Mouse (Mus musculus) lung, postnatal 4 days (tissue): ENCODE data around the gene Nr2f6.

Source experiments
- DNase-seq, 2 experiments: peaks; one replicate each; pipeline ENCODE4 v3.0.0; 2021

Gene Nr2f6

DNA sequence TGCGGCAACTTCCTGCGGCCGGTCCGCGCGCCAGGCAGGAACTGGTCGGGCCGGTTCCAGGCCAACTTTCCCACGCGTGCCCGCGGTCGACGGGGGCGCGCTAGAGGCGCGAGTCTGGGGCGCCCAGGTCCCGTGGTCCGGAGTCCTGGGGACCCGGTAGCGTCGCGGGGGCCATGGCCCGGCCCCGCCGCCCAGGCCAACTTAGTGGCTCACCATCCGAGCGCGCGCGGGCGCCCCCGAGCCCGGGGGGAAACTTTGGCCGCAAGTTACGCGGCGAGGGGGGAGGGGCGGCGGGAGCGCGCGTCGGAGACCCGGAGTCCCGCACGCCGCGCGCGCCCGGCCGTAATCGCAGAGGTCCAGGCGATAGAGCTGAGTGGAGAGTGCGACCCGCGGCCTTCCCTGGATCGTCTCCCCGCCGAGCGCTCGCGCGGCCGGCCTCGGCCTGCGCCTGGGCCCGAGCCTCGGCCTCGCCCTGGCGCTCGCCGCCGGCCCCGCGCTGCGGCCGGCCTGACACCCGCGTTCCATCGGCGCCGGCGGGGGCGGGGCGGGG lies at the start of gene Nr2f6:
Nr2f6 (minus strand) TSS at position 540 of the 550 bp plus-strand sequence.
- DNase-seq, result peak; percentile 87 to 91

DNA sequence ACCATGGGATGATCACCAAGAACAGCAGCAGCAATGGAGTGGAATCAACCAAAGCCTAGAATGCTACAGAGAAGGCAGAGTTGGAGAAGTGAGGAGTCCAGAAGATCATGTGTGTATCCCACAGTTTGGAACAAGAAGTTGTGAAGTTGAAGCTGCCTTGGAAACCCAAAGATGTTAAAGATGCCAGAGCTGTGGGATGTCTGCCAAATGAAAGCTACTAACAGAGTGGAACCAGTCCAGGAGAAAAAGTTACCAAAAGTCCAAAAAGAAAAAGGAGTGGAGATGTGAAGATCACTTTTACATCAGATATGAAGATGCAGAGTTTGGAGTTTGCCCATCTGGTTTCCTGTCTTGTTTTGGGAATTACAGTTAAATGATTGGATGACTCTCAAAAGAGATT lies 40.4 kb upstream of the Nr2f6 start:
- no peak for DNase-seq

GRCm38 (mm10) chr8:71411535-71412273 lies 29.9 kb upstream of the Nr2f6 start:
- DNase-seq, result no peak

GRCm38 (mm10) chr8:71408231-71408630 lies 26.5 kb upstream of the Nr2f6 start:
- DNase-seq, result no peak

DNA sequence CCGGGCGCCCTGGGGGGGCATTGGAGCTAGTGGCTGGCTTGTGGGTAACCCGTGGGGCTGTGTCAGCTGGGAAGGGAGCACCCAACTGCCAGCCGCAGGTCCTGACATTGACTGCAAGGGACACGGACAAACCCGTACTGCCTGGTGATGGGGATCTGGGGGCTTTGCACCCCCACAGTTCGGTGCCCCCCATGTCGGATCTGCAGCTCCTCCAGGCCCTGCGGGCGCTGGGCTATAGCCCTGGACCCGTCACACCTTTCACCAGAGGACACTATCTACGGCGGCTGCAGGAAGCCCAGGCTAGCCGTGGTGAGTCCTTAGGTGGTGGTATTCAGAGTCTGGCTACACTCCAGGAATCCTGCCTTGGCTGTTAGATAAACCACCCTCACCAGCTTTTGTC lies 25.7 kb upstream of the Nr2f6 start:
- no peak for DNase-seq

DNA sequence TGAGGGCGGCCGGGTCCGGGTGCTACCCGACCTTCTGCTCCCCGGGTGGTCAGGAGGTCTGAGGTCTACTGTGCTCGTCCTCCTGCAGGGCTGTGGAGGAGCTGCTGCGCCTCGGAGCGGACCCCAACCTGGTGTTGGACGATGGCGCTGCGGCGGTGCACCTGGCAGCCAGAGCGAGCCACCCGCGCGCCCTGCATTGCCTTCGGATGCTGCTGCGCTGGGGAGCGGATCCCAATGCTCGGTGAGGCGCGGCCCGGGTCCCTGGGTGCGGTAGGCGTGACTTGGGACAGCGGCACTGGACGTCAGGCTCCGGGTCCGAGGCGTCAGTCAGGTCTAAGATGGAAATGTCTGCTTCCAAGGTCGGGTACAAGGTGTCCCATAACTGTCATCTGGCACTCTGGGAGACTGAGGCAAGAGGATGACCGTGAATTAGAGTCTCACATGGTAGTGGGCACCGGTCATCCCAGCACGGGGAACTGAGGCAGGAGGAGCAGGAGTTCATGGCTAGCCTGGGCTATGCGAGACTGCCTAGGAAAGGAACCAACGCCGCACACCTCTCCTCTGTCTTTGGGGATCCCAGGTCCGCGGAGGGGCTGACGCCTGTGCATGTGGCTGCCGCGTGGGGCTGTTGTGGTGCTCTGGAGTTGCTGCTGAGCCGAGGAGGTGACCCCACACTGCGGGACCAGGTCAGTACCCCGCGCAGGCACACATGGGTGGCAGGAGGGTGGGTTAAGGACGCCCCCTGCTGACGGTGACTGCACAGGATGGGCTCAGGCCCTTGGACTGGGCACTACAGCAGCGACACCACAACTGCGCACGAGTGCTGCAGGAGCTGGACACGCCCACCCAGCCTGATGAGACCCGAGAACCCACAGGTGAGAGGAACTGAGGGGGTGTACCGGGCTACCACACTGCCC lies 24.6 kb upstream of the Nr2f6 start:
- DNase-seq, result peak; percentile 85 to 86

GRCm38 (mm10) chr8:71405401-71406098 lies 23.8 kb upstream of the Nr2f6 start, which contains the start of gene Ankle1:
Ankle1 (plus strand) TSS chr8:71406010.
- peak; percentile 96 to 99 for DNase-seq

- peak; percentile 4 to 18 for DNase-seq
Measured at GRCm38 (mm10) chr8:71404951-71405351, 23.2 kb upstream of the Nr2f6 start.

DNA sequence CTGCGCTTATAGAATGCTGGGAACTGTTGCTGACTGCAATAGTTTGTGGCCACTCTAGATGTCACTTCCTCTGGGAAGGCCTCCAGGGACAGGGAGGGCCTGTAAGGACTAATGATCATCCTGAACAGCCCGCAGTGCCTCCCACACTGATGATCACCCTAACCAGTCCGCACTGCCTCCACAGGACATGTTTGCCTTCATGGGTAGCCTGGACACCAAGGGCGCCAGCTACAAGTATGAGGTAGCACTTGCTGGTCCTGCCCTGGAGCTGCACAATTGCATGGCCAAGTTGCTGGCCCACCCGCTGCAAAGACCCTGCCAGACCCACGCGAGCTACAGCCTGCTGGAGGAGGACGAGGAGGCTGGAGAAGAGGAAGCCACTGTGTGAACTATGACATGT lies 22.3 kb upstream of the Nr2f6 start:
- DNase-seq, result peak in 1 of 2 experiments; percentile 20

GRCm38 (mm10) chr8:71403107-71403885 lies 21.5 kb upstream of the Nr2f6 start:
- DNase-seq, result peak in 1 of 2 experiments; percentile 17

DNA sequence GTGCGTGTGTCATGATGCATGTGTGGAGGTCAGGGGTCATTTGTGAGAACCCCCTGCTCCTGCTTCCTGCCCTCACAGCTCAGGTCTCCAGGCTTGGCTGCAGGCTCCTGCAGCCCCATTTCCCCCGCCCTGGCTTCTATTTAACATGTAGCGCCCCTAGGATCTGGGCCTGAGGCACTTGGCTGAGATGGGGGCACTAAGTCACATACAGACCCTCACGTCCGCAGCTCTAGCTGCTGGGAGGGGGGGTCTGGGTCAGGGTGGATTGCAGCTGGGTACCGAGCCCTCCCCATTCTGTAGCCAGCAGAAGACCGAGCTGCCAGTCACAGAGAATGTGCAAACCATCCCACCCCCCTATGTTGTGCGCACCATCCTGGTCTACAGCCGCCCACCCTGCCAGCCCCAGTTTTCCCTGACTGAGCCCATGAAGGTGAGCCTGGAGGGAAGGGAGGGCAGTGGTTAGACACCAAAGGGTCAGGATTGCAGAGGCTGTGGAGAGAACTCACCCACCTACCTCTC lies 20.7 kb upstream of the Nr2f6 start:
- peak in 1 of 2 experiments; percentile 18 for DNase-seq

DNA sequence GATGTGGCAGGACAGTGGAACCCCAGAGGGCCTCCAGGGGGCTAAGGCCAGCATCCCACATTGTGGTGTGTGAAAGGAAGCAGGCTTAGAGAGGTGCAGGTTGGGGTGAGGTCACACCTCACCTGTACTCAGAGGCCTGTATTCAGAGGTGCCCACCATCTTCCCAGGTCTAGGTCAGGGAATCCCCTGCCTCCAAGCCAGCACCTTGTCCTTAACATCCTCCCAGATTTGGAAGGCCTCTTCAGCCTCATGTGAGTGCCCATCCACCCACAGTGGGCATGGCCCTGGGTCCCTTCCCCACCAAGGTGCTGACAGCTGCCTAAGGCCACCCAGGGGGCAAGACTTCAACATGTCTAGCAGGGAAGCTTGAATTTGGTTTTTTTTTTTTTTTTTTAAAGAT lies 19.7 kb upstream of the Nr2f6 start:
- DNase-seq, result peak in 1 of 2 experiments; percentile 15

DNA sequence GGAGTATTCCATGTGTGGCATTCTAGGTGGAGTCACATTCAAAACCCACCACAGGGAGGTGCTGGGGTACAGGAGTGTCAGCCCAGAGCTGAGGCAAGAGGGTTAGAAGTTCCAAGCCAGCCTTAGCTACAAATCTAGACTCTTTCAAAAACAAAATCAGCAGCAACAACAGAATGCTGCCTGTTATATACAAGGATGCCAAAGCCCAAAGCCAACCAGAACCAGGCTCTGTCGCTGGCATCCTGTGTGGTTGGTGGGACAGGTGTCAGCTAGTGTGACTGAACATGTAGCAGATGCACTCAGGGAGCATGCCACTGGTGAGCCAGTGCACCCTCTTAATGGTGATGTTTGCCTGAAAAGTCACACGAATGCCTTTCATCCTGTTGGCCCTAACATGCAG lies 19.1 kb upstream of the Nr2f6 start:
- no peak for DNase-seq

- peak in 1 of 2 experiments; percentile 29 for DNase-seq
Measured at GRCm38 (mm10) chr8:71397701-71398100, 15.9 kb upstream of the Nr2f6 start.

DNA sequence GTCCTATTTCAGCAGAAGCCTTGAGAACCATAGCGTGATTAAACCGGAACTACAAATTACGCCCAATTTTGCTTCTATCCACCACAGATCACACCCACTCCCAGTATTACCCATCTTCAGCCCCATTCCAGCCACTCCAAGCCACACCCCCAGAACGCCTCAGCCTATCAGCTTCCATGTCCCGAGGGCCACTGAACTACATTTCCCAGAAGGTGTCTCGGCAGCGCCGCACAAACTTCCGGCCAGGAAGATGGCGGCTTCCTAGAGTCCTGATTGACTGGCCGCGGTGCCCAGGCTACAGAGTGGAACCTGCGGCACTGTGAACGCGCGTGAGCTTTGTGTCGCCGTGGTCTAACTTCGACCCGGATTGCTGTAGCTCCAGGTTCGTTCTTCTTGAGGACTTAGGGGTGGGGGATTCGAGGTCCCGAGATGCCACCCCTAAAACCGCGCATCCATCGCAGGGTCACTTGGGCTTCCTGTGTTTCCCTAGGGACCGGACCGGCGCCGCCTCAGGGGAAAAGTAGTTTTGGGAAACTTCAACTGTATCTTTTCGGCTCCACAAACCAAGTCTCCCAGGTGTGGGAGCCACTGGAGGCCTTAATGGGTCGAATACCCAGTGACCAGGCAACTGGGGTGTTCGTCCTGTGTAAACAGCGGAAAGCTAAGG lies 15.0 kb upstream of the Nr2f6 start, which contains the start of gene Babam1:
Babam1 (plus strand) TSS at position 223 of the 667 bp plus-strand sequence.
- peak; percentile 93 to 95 for DNase-seq

DNA sequence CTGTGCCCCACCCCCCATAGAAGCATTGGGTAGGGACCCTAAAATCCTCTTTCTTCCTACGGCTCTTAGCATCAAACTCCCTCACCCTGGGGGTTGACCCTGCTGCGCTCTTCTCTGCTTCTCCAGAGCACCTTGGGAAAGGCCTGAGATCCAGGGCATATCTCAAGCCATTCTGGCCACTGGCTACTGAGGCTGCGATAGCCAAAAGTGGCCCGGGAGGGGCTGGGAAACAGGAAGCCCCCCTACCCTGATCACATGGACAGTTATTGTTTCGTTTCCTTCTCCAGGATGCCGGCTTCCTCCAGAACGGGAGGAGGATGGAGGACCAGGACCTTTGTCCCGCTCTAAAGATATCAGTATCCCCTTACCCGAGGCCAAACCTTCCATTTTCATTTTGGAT lies 13.9 kb upstream of the Nr2f6 start, which contains the start of gene Ushbp1:
Ushbp1 (minus strand) TSS at position 174 of the 400 bp plus-strand sequence.
- peak; percentile 51 to 70 for DNase-seq

- peak in 1 of 2 experiments; percentile 31 for DNase-seq
Measured at GRCm38 (mm10) chr8:71395071-71395470, 13.3 kb upstream of the Nr2f6 start.

DNA sequence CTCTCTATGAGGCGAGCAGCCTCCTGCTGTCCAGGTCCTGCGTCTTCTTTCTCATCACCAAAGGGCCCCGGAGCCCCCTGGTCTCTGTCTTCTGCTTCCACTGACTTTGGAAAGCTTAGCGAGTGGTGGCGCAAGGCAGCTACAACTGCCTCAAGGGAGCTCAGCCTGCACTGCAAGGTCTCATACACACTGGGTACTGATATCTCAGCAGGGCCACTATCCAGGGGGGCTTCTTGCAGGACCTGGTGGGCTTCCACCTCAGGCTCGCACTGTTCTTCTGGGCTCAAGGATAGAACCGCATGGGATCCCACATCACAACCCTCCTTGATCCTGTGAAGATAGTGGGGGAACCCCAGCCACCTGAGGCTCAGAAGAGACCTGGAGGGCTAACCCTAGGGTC lies 12.7 kb upstream of the Nr2f6 start:
- peak in 1 of 2 experiments; percentile 21 for DNase-seq

DNA sequence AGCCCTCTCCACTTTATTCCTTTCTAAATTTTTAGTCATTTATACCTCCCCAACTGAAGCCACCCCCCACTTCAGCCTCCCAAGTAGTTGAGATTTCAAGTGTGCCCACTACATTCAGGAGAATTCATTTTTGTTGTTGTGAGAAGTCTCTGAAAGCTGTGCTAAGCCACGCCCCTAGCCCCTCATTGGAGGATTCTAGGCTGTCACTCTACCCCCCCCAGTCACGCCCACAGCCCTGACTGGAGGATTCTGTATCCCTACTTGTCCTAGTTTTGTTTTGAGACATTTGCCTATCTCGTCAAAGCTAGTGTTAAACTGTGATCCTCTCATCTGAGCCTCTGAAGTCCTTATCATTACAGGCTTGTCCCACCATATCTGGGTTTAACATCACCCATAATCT lies 11.1 kb upstream of the Nr2f6 start:
- peak; percentile 66 to 68 for DNase-seq

GRCm38 (mm10) chr8:71392391-71392790 lies 10.6 kb upstream of the Nr2f6 start:
- DNase-seq, result peak in 1 of 2 experiments; percentile 18

DNA sequence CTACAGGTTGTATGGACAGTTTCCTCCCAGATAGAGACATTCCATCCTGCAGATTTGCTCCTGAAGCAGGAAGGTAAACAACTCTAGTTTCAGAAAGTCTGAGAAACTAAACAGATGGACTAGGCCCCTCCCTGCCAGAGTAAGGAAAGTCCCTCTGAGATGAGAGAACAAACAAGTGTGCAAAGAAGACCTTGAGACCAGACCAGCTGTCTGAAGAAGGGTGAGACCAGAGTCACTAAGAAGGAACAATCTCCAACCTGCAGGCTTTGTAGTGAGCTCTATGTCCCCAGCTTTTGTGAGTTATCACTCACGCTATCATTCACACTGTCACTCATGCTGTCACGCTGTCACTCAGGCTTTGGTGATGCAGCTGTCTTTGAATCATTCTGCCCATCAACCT lies 9.9 kb upstream of the Nr2f6 start:
- peak in 1 of 2 experiments; percentile 2 for DNase-seq
